Mouse (Mus musculus): ENCODE data around the gene Egr4.
A peak's percentile ranks its signal among the peaks of the same experiment; 100 is the strongest.

Gene Egr4

GRCm38 (mm10) chr6:85496976-85497375 lies 16.4 kb downstream of the Egr4 start:
- no peak for DNase-seq (ENCODE audit: low read depth, low spot score)

GRCm38 (mm10) chr6:85491606-85492005 lies 21.8 kb downstream of the Egr4 start:
- DNase-seq (ENCODE audit: low read depth, low spot score) = no peak

- DNase-seq (ENCODE audit: low read depth, low spot score) = no peak
Measured at GRCm38 (mm10) chr6:85490252-85490651, 23.1 kb downstream of the Egr4 start.

GRCm38 (mm10) chr6:85489717-85490116 lies 23.7 kb downstream of the Egr4 start:
- DNase-seq (ENCODE audit: low read depth, low spot score) = no peak

- DNase-seq (ENCODE audit: low read depth, low spot score) = no peak
Measured at GRCm38 (mm10) chr6:85488510-85488909, 24.9 kb downstream of the Egr4 start.

GRCm38 (mm10) chr6:85485738-85486137 lies 27.7 kb downstream of the Egr4 start:
- no peak for DNase-seq (ENCODE audit: low read depth, low spot score)

GRCm38 (mm10) chr6:85483843-85484721 lies 29.3 kb downstream of the Egr4 start:
- peak; percentile 52 for DNase-seq (ENCODE audit: low read depth, low spot score)

- no peak for DNase-seq (ENCODE audit: low read depth, low spot score)
Measured at GRCm38 (mm10) chr6:85480685-85481084, 32.7 kb downstream of the Egr4 start.

GRCm38 (mm10) chr6:85479979-85480378 lies 33.4 kb downstream of the Egr4 start:
- no peak for DNase-seq (ENCODE audit: low read depth, low spot score)

GRCm38 (mm10) chr6:85478416-85478815 lies 35.0 kb downstream of the Egr4 start:
- no peak for DNase-seq (ENCODE audit: low read depth, low spot score)

- peak; percentile 32 for DNase-seq (ENCODE audit: low read depth, low spot score)
Measured at GRCm38 (mm10) chr6:85477366-85477917, 35.9 kb downstream of the Egr4 start.

- DNase-seq (ENCODE audit: low read depth, low spot score) = no peak
Measured at GRCm38 (mm10) chr6:85475581-85475980, 37.8 kb downstream of the Egr4 start.

- DNase-seq (ENCODE audit: low read depth, low spot score) = no peak
Measured at GRCm38 (mm10) chr6:85472542-85472941, 40.8 kb downstream of the Egr4 start.

- no peak for DNase-seq (ENCODE audit: low read depth, low spot score)
Measured at GRCm38 (mm10) chr6:85471962-85472361, 41.4 kb downstream of the Egr4 start.

- DNase-seq (ENCODE audit: low read depth, low spot score) = no peak
Measured at GRCm38 (mm10) chr6:85469660-85470430, 43.5 kb downstream of the Egr4 start.

- DNase-seq (ENCODE audit: low read depth, low spot score) = no peak
Measured at GRCm38 (mm10) chr6:85465381-85465780, 48.0 kb downstream of the Egr4 start.

Measured in CD4-positive helper T cell, adult 2 months (primary cell).